Mouse (Mus musculus): ENCODE measurements around the gene Arhgap31.

Gene Arhgap31

GRCm38 (mm10) chr16:38724974-38725373 lies 11.9 kb upstream of the Arhgap31 start:
- peak; percentile 34 for DNase-seq

- DNase-seq = no peak
Measured at GRCm38 (mm10) chr16:38724256-38724655, 11.2 kb upstream of the Arhgap31 start.

- no peak for DNase-seq
Measured at GRCm38 (mm10) chr16:38721377-38721776, 8.3 kb upstream of the Arhgap31 start.

DNA sequence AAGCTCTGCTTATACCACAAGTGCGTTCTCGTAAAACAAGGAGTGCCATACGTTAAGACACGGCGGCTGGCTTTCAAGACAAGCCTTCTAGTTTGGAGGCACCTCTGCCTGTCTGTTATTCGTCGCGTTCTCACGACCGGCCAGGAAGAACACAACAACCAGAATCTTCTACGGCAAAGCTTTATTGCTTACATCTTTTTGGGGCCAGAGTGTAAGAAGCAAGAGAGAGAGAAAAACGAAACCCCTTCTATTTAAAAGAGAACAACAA lies 1.1 kb upstream of the Arhgap31 start:
- peak; percentile 19 for DNase-seq

- DNase-seq = no peak
Measured at GRCm38 (mm10) chr16:38713404-38714258, 557 bp upstream of the Arhgap31 start.

DNA sequence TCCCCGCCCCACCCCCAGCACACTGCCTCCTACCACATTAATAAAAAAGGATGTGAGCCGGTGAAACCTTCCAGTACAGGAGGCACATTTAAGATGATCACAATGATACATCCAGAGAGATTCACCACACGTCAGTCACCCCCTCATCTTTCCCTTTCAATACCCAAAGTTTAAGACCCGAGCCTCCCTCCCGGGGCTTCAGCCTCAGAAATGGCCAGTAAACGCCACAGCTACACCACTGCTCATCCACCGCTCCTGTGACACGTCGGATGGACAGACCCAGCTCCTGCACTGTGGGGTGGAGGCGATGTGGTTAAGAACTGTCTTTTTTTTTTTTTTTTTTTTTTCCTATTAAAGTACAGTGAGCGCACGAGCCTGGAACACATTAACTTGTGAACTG lies 969 bp downstream of the Arhgap31 start:
- no peak for DNase-seq

- DNase-seq = no peak
Measured at GRCm38 (mm10) chr16:38711245-38711644, 1.8 kb downstream of the Arhgap31 start.

- DNase-seq = no peak
Measured at GRCm38 (mm10) chr16:38708962-38709520, 4.0 kb downstream of the Arhgap31 start.

- no peak for DNase-seq
Measured at GRCm38 (mm10) chr16:38706782-38707181, 6.3 kb downstream of the Arhgap31 start.

DNA sequence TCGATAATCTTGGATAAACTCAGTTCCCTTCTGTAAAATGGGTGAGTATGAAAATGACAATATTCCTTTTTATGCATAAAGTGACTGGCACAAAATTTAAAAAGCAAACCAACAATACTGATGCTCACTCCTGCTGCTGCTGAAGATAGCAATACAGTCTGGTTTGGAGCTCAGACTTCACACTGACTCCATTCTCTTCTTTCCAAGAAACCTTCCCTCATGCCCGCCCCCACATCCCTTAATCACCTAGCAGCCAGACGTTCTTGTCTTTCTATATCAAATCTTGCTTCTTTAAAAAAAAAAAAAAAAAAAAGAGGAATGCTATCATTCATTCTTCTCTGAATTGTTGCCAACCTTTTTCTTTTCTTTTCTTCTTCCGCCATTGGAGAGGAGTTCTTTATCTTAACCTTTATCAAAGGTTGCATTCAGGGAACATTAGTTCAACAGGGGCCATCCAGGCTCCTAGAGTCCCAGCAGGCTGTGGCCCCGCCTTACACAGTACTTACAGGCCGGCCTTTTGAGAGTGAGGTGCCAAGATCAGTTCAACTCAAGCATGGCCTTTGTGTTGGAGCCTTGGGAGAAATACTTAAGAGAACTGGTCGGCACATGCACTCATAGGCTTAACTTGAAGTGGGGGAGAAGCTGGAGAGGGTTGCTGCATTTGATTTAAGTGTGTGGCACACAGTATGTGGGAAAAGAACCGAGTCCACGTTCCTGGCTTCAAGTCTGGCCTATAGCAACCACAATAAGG lies 7.4 kb downstream of the Arhgap31 start:
- no peak for DNase-seq

- no peak for DNase-seq
Measured at GRCm38 (mm10) chr16:38703501-38703900, 9.6 kb downstream of the Arhgap31 start.

DNA sequence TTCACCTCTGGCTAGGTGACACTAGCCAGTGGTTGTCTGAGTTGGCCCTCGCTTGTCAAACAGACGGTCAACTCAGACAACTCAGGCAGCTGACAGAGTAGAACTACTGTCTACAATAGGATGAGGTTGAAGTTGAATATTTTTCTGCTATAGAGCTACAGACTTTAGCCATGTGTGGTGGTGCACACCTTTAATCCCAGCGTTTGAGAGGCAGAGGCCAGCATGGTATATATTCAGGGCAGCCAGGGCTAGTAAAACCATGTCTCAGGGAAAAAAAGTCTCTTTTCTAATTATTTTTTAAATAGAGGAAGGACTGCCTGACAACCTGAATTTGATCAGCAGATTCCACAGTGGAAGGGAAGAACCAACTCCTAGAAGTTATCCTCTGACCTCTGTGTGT lies 10.8 kb downstream of the Arhgap31 start:
- no peak for DNase-seq

GRCm38 (mm10) chr16:38701492-38702185 lies 11.4 kb downstream of the Arhgap31 start:
- no peak for DNase-seq

- DNase-seq = no peak
Measured at GRCm38 (mm10) chr16:38700392-38701162, 12.5 kb downstream of the Arhgap31 start.

- DNase-seq = no peak
Measured at GRCm38 (mm10) chr16:38697611-38698010, 15.5 kb downstream of the Arhgap31 start.

DNA sequence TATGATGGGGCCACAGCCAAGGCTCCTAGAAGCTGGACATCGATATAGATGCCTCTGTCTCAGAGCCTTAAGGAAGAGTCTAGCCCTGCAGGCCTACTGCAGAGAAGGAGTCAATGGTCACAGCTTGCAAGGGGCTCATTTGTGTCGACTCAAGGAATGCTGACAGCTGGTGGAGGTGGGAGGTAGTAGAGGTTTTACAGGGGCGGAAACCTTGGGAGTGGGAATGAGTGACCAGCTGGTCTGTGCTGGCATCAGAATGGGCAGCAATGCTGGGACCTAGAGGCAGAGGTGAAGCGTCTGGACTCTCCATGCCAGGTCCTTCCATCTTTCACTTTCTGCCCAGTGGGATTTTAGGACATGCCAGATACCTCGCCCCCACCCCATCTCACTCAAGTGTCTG lies 17.5 kb downstream of the Arhgap31 start:
- no peak for DNase-seq

- DNase-seq = no peak
Measured at GRCm38 (mm10) chr16:38694906-38695540, 18.1 kb downstream of the Arhgap31 start.

DNA sequence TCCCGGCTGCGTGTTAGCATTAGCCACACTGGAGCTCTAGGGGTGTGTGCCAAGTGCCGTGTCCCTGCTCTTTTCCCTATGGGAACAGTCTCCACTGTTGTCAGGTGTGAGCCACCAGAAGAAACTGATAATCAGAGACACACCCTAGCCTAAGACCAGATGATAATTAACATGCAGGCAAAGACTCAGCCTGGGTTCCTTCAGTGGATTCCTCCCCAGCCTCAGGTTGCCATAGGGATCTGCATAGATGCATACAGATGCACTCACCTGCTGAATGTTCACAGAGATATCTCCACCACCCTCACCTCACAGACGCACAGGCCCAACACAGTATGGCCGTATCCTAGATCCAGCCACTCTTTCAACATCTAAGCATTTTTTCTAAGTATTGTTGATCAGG lies 22.6 kb downstream of the Arhgap31 start:
- DNase-seq = no peak

- DNase-seq = no peak
Measured at GRCm38 (mm10) chr16:38689786-38690185, 23.3 kb downstream of the Arhgap31 start.

GRCm38 (mm10) chr16:38688531-38689264 lies 24.4 kb downstream of the Arhgap31 start:
- no peak for DNase-seq

DNA sequence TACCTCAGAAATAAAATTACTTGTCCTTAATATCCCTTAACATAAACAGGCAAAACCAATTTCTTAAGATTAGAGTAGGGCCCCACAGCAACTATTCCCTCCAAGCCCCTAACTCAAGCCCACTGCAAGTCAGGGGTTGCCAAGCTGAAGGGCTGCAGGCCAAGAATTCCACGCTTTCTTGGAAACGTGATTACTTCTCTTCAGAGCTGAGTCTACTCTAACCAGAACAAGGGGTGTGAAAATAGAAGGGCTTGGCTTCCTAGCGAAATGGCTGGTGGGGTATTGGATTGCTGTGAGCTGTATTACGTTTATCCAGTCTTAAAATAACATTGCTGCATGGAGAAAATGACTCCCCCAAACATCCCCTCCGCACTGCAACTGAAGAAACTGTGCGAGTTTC lies 25.4 kb downstream of the Arhgap31 start:
- DNase-seq = no peak

Measured in kidney, adult 18-20 months (tissue).